Mouse (Mus musculus): ENCODE results near the gene Mob1b. TPM values are rescaled to one million over a fixed set of nuclear protein-coding genes. Genes with fewer than 3 reads are reported as not detected.

Gene Mob1b
- polyA plus RNA-seq, 1 experiment, result not detected

DNA sequence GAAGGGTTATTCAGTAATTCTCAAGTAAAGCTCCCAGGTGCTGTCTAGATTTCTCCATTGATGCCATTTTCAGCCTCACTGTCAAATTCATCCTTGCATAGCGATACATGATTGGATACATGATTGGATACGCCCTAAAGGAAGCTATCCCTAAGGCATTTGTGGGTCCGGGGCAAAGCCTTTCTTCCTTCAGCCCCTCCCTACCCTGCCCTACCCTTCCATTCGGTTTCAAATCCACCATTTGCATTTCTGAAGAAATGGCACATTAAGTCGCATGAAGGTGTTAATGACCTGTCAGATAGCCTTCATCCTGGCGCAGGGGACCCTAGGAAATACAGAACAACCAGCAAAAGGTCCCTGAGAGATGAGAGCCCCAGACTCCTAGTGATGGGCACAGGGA is 35.3 kb upstream of the Mob1b start:
- Histone ChIP-seq H3K4me3 (ENCODE audit: insufficient read depth, low read depth, low read length) (no peak overlapping the region), H3K4me1 (ENCODE audit: control insufficient read depth, insufficient read depth, low read length) (no peaks in the 10 kb centered on the region), H3K27ac (ENCODE audit: insufficient read depth, low read depth, low read length) (no peak overlapping the region)
- no peak for TF ChIP-seq CTCF (IDR thresholded peaks at IDR 0.05; ENCODE audit: insufficient read depth, low read depth, low read length)
- TF ChIP-seq POLR2A (IDR thresholded peaks at IDR 0.05; ENCODE audit: insufficient read depth, low read depth, low read length), result no peak
- 25% methylated on average over 6 of the region's 6 CpGs for WGBS

DNA sequence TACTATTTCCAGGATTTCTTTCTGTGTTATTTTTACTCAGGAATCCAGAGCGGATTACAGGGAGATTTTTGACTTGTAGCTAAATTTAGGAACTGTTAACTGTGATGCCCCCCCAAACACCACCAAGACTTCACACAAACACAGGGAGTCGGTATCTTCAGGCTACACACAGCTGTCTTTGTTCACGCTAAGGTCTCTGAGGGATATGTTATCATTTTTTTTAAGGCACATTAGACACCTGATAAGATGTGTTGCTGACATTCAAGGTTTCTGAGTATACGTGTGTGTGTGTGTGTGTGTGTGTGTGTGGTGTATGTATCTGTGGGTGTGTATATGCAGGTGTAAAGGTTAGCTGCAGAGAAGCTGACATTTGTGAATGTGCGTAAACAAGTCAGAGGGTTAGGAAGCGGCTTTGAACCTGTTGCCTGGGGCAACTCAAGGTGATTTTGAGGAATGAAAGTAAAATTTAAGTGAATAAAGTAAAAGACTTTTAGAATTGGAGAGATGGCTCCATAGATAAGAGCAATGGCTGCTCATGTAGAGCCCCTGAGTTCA is 34.8 kb upstream of the Mob1b start:
- 69% methylated on average over 6 of the region's 6 CpGs for WGBS
- Histone ChIP-seq H3K4me1 (ENCODE audit: control insufficient read depth, insufficient read depth, low read length) (no peaks in the 10 kb centered on the region), H3K4me3 (ENCODE audit: insufficient read depth, low read depth, low read length) (no peak overlapping the region), H3K27ac (ENCODE audit: insufficient read depth, low read depth, low read length) (no peak overlapping the region)
- TF ChIP-seq CTCF (IDR thresholded peaks at IDR 0.05; ENCODE audit: insufficient read depth, low read depth, low read length) (no peak), POLR2A (IDR thresholded peaks at IDR 0.05; ENCODE audit: insufficient read depth, low read depth, low read length) (no peak)

DNA sequence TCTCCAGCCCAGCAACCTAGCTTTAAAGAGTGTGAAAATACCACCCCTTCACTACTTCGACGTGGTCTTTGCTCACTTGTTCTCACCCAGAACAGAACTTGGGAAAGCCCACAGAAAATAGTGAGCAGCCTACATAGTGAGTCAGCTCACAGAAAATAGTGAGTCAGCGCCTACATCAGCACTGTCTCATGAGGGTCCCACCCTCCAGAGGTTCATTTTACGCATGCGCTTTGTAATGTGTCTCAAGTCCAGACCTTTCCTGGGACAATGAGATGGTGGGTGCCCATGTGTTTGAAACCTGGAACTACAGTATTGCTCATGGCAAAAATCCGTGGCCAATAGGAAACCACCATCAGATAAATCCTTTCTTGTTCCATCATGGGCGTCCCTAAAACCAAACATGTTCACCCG is 32.7 kb upstream of the Mob1b start:
- no peaks in the 10 kb centered on the region for H3K4me1 ChIP-seq (ENCODE audit: control insufficient read depth, insufficient read depth, low read length)
- H3K27ac ChIP-seq (ENCODE audit: insufficient read depth, low read depth, low read length), result no peak overlapping the region
- no peak overlapping the region for H3K4me3 ChIP-seq (ENCODE audit: insufficient read depth, low read depth, low read length)
- TF ChIP-seq POLR2A (IDR thresholded peaks at IDR 0.05; ENCODE audit: insufficient read depth, low read depth, low read length), result no peak
- no peak for TF ChIP-seq CTCF (IDR thresholded peaks at IDR 0.05; ENCODE audit: insufficient read depth, low read depth, low read length)
- 69% methylated on average over 8 of the region's 8 CpGs for WGBS

DNA sequence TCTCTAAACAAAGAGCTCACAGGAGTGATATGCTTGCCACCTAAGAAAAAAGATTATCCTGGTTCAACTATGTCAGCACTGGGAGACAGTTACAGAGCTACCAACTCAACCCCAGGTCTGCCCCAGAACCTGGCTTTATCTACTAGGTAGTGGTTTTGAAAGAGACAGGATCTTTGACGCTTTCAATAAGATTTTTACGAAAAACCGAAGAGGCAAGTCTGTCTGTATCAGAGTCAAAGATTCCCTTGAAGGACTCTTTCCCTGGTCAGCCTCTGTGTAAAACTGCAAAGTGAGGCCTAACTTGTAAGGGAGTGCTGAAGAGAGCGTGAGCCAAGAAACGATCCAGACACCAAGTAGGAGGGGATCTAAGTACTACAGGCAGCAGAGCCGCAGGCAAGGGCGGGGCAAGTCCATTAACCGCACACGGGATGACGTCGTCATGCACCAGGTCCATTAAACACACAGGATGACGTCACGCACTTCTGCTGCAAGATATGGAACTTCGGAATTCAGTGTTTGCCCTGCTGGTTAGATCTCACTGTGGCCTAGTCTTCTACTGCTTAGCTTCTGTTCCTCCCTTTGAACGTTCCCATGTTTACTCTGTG is 32.0 kb upstream of the Mob1b start:
- no peak overlapping the region for H3K4me3 ChIP-seq (ENCODE audit: insufficient read depth, low read depth, low read length)
- TF ChIP-seq POLR2A (IDR thresholded peaks at IDR 0.05; ENCODE audit: insufficient read depth, low read depth, low read length) (no peak), CTCF (IDR thresholded peaks at IDR 0.05; ENCODE audit: insufficient read depth, low read depth, low read length) (no peak)
- 81% methylated on average over 15 of the region's 15 CpGs for WGBS

DNA sequence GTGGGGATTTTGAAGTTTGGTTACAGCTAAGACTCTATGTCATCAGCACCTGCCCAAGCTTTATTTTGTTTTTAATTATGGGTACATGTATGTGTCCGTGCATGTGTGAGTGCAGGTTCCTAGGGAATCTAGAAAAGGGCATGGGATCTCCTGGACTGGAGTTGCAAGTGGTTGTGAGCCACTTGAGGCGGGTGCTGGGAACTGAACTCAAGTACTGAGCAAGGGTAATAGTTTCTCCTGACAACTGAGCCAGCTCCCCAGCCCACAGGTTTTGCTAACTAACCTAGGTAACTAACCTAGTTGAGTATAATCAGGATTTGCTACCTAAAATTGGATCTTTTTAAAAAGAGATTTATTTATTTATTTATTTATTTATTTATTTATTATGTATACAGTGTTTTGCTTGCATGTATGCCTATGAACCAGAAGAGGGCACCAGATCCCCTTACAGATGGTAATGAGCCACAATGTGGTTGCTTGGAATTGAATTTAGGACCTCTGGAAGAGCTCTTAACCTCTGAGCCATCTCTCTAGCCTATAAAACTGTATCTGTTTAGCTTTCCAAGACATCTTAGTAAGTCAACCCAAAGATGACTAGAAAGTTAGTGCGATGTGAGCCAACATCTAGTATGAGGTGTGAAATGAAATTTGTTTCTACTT is 31.2 kb upstream of the Mob1b start:
- Histone ChIP-seq H3K4me1 (ENCODE audit: control insufficient read depth, insufficient read depth, low read length) (no peaks in the 10 kb centered on the region), H3K27ac (ENCODE audit: insufficient read depth, low read depth, low read length) (no peak overlapping the region), H3K4me3 (ENCODE audit: insufficient read depth, low read depth, low read length) (no peak overlapping the region)
- TF ChIP-seq CTCF (IDR thresholded peaks at IDR 0.05; ENCODE audit: insufficient read depth, low read depth, low read length) (no peak), POLR2A (IDR thresholded peaks at IDR 0.05; ENCODE audit: insufficient read depth, low read depth, low read length) (no peak)
- 76% methylated on average over 3 of the region's 3 CpGs for WGBS

More for the DNA sequence above, 32.0 kb upstream of the Mob1b start:
- Histone ChIP-seq H3K4me1 (ENCODE audit: control insufficient read depth, insufficient read depth, low read length) (no peaks in the 10 kb centered on the region), H3K27ac (ENCODE audit: insufficient read depth, low read depth, low read length) (no peak overlapping the region)

DNA sequence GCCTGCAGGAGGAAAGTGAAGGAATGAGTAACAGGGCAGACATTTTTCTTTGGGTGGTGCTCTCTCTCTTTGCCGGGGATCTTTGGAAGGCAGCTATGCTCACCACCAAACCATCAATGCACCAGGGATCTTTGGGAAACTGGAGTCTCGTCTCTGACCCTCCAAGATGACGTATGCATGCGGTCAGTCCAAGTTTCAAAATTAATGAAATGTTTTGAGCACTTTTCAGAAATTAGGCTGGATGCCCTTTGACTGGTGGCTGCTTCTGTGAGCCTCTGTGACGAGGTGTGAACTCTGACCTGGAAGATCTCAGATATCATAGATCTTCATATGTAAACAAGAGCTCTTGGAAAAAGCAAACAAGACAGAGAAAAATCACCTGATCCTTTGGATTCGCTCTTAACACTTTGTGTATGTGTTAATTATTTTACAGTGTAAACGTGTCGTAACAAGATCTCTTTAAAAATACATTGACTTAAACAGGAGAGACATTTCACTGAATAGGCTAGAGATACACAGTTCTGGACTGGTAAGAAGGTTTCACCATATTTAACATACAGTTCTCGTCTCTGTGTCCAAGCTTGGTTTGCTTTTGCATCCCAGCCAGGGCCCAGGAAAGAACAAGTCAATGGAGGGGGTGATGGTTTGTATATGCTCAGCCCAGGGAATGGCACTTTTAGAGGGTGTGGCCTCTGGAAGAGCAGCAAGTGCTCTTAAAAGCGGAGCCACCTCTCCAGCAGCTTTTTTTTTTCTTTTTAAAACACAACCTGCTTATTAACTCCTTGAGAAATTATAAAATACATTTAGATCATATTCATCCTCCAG is 29.8 kb upstream of the Mob1b start:
- 86% methylated on average over 10 of the region's 10 CpGs for WGBS
- TF ChIP-seq CTCF (IDR thresholded peaks at IDR 0.05; ENCODE audit: insufficient read depth, low read depth, low read length) (no peak), POLR2A (IDR thresholded peaks at IDR 0.05; ENCODE audit: insufficient read depth, low read depth, low read length) (no peak)
- H3K27ac ChIP-seq (ENCODE audit: insufficient read depth, low read depth, low read length), result no peak overlapping the region
- no peaks in the 10 kb centered on the region for H3K4me1 ChIP-seq (ENCODE audit: control insufficient read depth, insufficient read depth, low read length)
- no peak overlapping the region for H3K4me3 ChIP-seq (ENCODE audit: insufficient read depth, low read depth, low read length)

DNA sequence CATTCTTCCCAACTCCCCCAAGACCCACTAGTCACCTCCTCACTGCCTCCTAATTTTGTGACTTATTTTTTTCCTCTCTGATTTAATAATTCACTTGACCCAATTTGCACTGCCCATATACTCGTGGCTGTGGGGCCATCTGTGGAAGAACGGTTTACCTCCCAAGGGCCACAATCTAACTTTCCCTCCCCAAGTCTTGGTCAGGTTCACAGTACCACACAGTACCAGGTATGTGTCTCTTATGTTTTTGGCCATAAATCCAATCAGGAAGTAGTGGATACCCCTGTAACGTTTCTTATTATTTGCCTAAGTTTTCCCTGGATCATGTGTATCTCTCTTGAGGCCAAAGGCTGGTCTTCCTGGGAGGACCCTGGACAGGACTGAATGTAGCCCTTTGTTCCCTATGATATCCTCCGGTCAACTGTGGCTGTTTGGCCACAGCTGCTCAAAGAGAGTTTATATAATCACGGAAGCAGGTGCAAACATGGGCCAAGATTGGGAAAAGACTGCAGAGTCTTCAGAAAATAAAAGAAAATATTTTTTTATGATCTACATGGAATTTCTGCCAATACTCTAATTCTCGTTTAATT is 29.1 kb upstream of the Mob1b start:
- no peak overlapping the region for H3K4me3 ChIP-seq (ENCODE audit: insufficient read depth, low read depth, low read length)
- 79% methylated on average over 6 of the region's 6 CpGs for WGBS

DNA sequence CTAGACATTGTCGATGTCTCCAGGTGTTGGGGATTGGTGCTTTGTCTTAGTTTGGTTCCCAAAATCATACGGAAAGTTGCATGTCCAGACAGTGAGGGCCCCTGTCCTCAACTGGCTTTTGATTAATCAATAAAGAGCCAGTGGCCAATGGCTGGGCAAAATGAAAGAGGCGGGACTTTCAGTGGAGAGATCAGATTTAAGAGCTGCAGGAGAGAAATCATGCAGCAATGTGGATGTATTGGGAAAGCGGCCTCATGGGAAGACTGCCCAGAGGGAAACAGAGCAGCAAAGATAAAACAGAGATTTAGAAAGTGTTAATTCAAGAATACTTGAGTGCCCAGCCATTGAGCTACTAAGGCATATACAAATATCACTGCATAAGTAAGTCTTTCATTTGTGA is 28.1 kb upstream of the Mob1b start:
- H3K4me3 ChIP-seq (ENCODE audit: insufficient read depth, low read depth, low read length), result no peak overlapping the region
- no peak overlapping the region for H3K27ac ChIP-seq (ENCODE audit: insufficient read depth, low read depth, low read length)
- 91% methylated on average over 4 of the region's 4 CpGs for WGBS
- TF ChIP-seq POLR2A (IDR thresholded peaks at IDR 0.05; ENCODE audit: insufficient read depth, low read depth, low read length), result no peak
- TF ChIP-seq CTCF (IDR thresholded peaks at IDR 0.05; ENCODE audit: insufficient read depth, low read depth, low read length), result no peak
- no peaks in the 10 kb centered on the region for H3K4me1 ChIP-seq (ENCODE audit: control insufficient read depth, insufficient read depth, low read length)

More for the DNA sequence above, 29.1 kb upstream of the Mob1b start:
- H3K27ac ChIP-seq (ENCODE audit: insufficient read depth, low read depth, low read length), result no peak overlapping the region
- TF ChIP-seq POLR2A (IDR thresholded peaks at IDR 0.05; ENCODE audit: insufficient read depth, low read depth, low read length), result no peak
- no peak for TF ChIP-seq CTCF (IDR thresholded peaks at IDR 0.05; ENCODE audit: insufficient read depth, low read depth, low read length)
- no peaks in the 10 kb centered on the region for H3K4me1 ChIP-seq (ENCODE audit: control insufficient read depth, insufficient read depth, low read length)

Data from olfactory bulb, adult 2 months (tissue).